Mouse (Mus musculus) heart, postnatal 25 days (tissue): ENCODE results near the gene Gls2. TPM values are rescaled to one million over a fixed set of nuclear protein-coding genes. Genes with fewer than 3 reads are reported as not detected.
A peak's percentile ranks its signal among the peaks of the same experiment; 100 is the strongest.
"Not testable (repeated sequence)": the region's sequence is repeated elsewhere in the genome, so short reads cannot be mapped to it uniquely, and the experiment has no call there.

Source experiments
- DNase-seq: peaks from one replicate; pipeline ENCODE4 v3.0.0; 2022; ENCODE audit warnings: low spot score
- intact Hi-C: fragments of 180-260 bp; cut with DNase I; formaldehyde crosslinking; loops from one replicate; pipeline ENCODE4 v1.15.1; 2025
- total RNA-seq, 2 experiments: library from RNA; stranded (reverse); gene quantifications; 2 replicates each; pipeline ENCODE4 v1.2.3; 2021

Gene Gls2
- 1 to 10 TPM in 1 of 2 experiments, under 1 TPM in 1; 0.94 to 1.1 TPM for total RNA-seq

GRCm38 (mm10) chr10:128194024-128194550 lies at the start of gene Gls2:
Gene Gls2 (plus strand): TSS chr10:128194457.
- peak; percentile 95 for DNase-seq
- intact Hi-C loops: no loop called here

- intact Hi-C loops: loop anchor here (5.0 kb wide), 1 partner anchor 48 kb away; no protein-coding TSS in a partner anchor
- DNase-seq: no peak
Measured at GRCm38 (mm10) chr10:128144961-128145360, 49.3 kb upstream of the Gls2 start.

DNA sequence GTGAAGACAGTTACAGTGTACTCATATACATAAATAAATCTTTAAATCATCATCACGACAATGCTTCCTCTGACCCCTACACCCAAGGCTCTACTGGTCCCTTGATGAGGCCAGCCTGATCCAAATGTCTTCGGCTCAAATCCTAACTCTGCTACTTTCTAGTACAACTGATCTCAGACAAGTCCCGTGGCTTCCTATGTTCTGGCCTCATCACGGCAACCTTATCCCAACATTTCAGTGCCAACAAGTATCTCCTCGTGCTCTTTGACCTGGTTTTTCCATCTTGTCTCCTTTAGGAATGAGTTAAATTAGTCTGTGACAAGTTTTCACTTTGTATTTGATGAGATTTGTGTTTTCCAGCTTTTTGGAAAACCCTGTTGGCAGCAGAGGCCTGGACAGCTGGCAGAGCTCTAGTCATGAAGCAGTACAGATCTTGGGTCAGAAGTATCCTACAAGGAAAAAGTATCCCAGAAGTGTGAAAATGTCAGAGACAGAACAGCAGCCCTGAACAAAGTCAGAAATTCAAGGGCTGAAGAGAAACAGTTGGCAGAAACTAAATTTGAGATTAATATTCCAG lies 45.4 kb upstream of the Gls2 start:
- intact Hi-C loops: loop anchor here (2.0 kb wide), 1 partner anchor 38 kb away; no protein-coding TSS in a partner anchor
- DNase-seq: no peak

DNA sequence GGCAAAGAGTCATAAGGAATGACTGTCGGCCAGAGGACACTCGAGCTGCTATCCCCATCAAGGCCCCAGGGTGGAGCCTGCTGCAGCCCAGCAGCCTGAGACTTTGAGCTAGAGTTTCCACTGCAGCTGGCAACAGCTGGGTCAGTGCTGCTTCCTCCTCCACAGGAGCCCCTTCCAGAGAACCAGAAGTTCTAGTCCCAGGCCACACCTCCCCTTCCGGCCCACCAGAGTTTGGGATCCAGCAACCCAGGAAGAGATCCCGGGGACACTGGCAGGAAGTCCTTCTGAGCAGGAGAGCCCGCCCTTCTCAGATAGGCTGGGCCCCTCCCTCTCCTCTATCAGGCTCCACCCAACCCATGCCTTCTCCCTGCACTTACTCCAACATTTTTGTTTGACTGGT lies 44.7 kb upstream of the Gls2 start:
- intact Hi-C loops: loop anchor here (2.0 kb wide), 1 partner anchor 37 kb away; no protein-coding TSS in a partner anchor
- peak; percentile 94 for DNase-seq

- intact Hi-C loops: no loop called here
- DNase-seq: peak; percentile 27
Measured at GRCm38 (mm10) chr10:128150941-128151340, 43.3 kb upstream of the Gls2 start.

- intact Hi-C loops: no loop called here
- DNase-seq: no peak
Measured at GRCm38 (mm10) chr10:128153978-128154377, 40.3 kb upstream of the Gls2 start.

DNA sequence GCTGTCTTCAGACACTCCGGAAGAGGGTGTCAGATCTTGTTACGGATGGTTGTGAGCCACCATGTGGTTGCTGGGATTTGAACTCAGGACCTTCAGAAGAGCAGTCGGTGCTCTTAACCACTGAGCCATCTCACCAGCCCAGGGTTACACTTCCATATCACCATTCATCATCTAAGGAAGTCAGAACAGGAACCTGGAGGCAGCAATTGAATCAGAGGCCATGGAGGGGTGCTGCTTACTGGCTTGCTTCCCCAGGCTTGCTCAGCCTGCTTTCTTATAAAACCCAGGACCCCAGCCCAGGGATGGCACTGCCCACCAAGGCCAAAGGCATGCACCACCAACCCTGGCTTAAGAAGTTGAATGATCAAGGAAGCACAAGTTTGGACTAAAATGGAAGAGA lies 28.5 kb upstream of the Gls2 start:
- intact Hi-C loops, DNase-seq: not testable (repeated sequence)

DNA sequence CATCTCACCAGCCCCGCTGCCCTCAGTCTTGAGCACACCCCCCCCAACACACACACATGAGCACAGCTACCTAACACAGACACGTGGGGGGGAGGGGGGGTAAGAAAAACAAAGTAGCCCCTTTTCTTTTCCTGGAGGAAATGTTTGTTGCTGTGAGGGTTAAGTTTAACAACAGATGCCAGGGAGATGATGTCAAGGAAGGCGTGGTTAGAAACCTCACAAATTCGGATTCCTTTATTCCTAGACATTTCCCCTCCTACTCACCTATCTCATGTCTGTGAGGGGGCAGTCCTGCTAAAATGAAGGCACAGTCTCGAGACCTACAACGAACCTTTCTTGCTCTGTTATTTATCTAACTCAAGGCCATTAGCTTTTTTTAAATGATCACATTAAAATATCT lies 27.2 kb upstream of the Gls2 start:
- intact Hi-C loops: no loop called here
- DNase-seq: no peak

GRCm38 (mm10) chr10:128171348-128171747 lies 22.9 kb upstream of the Gls2 start:
- DNase-seq, intact Hi-C loops: not testable (repeated sequence)

- DNase-seq: no peak
- intact Hi-C loops: no loop called here
Measured at GRCm38 (mm10) chr10:128175302-128175701, 19.0 kb upstream of the Gls2 start.

DNA sequence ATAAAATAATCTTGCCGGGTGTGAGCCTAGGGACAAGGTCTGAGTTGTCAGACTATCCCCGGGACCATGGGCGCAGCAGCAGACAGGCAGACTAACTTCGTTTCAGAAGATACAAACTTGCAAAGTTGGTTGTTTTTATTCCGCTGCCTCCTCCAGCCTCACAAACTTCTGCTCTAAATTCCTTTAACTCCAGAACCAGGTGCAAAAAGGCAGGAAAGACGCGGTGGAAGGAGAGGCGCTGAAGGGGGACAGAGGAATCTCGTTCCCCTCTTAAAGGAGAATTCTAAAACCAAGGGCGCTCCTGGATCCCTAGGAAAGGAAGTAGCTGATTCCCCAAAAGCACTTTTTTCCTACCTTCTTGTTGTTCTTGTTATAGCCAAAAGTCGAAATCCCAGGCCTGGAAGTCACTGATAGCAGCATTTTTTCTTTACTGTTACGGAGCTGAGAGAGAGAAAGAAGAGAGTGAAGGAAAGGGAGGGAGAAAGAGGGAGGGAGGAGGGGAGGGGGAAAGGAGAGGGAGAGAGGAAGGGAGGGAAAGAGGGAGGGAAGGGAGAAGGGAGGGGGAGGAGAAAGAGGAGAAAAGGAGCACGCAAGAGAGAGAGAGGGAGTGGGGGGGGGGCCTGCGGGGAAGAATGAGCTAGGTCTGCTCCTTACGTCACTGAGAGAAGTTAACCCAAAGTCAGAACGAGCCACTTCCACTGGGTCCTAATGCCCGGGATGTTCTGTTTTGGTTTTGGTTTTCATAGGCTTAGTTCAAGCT lies 18.1 kb upstream of the Gls2 start:
- intact Hi-C loops: loop anchor here (2.0 kb wide), 1 partner anchor 79 kb away; no protein-coding TSS in a partner anchor
- DNase-seq: peak; percentile 30

GRCm38 (mm10) chr10:128177316-128177715 lies 16.9 kb upstream of the Gls2 start:
- intact Hi-C loops: loop anchor here (2.0 kb wide), 1 partner anchor 81 kb away; no protein-coding TSS in a partner anchor
- no peak for DNase-seq

GRCm38 (mm10) chr10:128179989-128180388 lies 14.3 kb upstream of the Gls2 start, which contains the start of gene Rbms2:
Gene Rbms2 (minus strand): TSS chr10:128180297.
- DNase-seq: peak; percentile 47
- intact Hi-C loops: no loop called here

DNA sequence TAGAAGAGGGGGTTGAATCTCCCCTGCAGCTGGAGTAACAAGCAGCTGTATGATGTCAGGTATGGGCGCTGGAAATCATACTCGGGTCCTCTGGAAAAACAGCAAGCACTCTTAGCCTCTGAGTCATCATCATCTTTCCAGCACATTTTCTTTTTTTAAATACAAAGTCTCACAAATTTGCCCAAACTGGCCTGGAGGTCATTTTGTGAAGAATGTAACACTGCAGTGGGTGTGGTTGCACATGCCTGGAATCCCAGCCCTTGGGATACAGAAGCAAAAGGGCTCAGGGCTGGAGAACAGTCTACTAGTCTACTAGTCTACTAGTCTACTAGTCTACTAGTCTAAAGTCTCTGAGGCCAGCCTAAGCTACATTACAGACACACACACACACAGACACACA lies 10.0 kb upstream of the Gls2 start:
- no peak for DNase-seq
- intact Hi-C loops: no loop called here

DNA sequence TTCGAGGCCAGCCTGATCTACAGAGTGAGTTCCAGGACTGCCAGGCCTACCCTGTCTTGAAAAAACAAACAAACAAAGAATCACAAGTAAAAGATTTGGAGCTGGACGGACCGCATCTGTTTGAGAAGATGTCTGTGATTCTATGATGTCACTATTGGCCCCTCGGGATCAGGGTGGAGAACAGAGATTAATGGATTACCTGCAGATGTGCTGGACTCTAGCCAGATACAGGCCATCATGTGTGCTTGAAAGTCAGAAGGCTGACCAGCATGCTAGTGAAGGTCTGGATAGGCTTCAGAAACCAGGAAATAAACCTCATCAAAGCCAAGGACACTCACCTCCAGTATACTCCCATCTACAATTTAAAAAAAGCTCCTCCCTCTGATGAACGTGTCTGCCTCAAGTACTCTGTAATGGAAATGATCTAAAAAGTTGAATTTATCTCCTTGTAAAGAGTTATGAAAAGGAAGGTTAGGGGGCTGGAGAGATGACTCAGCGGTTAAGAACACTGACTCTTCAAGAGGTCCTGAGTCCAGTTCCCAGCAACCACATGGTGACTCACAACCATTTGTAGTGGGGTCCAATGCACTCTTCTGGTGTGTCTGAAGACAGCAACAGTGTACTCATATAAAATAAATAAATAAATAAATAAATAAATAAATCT lies 8.8 kb upstream of the Gls2 start:
- no peak for DNase-seq
- intact Hi-C loops: loop anchor here (5.0 kb wide), 1 partner anchor 228 kb away; no protein-coding TSS in a partner anchor

- peak; percentile 29 for DNase-seq
- intact Hi-C loops: loop anchor here (2.0 to 5.0 kb wide), 2 partner anchors 37 to 229 kb away; no protein-coding TSS in a partner anchor
Measured at GRCm38 (mm10) chr10:128185959-128186358, 8.3 kb upstream of the Gls2 start.

DNA sequence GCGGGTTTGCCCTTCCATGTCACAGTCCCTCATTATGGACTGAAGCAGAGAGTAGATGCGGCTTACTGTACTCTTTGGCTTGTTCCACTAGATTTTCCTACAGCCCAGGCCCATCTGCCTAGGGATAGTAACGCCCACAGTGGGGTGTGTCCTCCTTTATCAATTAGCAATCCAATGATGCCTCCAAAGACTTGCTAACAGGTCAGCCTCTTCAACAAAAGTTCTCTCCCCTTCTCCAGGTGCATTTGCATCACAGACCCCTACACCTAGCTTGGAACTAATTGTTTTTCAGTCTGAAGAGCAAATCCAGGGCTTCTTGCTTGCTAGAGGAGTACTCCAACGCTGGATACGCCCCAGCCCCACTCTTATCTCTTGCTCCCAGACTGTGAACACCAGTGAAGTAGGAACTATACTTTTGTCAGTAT lies 7.1 kb upstream of the Gls2 start:
- no peak for DNase-seq
- intact Hi-C loops: loop anchor here (2.0 to 5.0 kb wide), 2 partner anchors 38 to 230 kb away; no protein-coding TSS in a partner anchor

GRCm38 (mm10) chr10:128188242-128188877 lies 5.9 kb upstream of the Gls2 start:
- intact Hi-C loops: loop anchor here (1.0 to 5.0 kb wide), 3 partner anchors 48 to 231 kb away; partner anchors contain the start of gene Baz2a

GRCm38 (mm10) chr10:128191472-128191871 lies 2.8 kb upstream of the Gls2 start:
- intact Hi-C loops: no loop called here
- DNase-seq: no peak

More at GRCm38 (mm10) chr10:128188242-128188877, 5.9 kb upstream of the Gls2 start:
- DNase-seq: no peak
